Mouse (Mus musculus) MEL (cell line): ENCODE data around the gene Ptma. TPM values are rescaled to one million over a fixed set of nuclear protein-coding genes. Genes with fewer than 3 reads are reported as not detected.
"Not testable (repeated sequence)": the region's sequence is repeated elsewhere in the genome, so short reads cannot be mapped to it uniquely, and the experiment has no call there.

Source experiments
- DNase-seq: peaks from one replicate; pipeline ENCODE4 v3.0.0; 2011; ENCODE audit warnings: low read depth, low spot score
- H3K27ac ChIP-seq: 2 replicates; pipeline ENCODE4 v1.5.1; 2012; ENCODE audit warnings: low read depth, mild to moderate bottlenecking, control low read depth, low read length, moderate library complexity; ENCODE audit not compliant: control insufficient read depth
- H3K27me3 ChIP-seq, 2 experiments: fragments of 150-350 bp in 1 of 2; sonication (generic) in 1 of 2; 2 replicates each; pipeline ENCODE4 v1.6.1; 2012; ENCODE audit warnings: low read length in 2 of 2, mild to moderate bottlenecking in 2 of 2, improper control_type of control experiment in 1 of 2, moderate library complexity in 1 of 2; ENCODE audit not compliant: insufficient read depth in 2 of 2, control insufficient read depth in 1 of 2
- H3K36me3 ChIP-seq, 2 experiments: 2 replicates each; pipeline ENCODE4 v1.6.1; 2012 to 2014; ENCODE audit warnings: low read length in 2 of 2, improper control_type of control experiment in 1 of 2, inconsistent platforms in 1 of 2, mild to moderate bottlenecking in 1 of 2; ENCODE audit not compliant: insufficient read depth in 2 of 2, control insufficient read depth in 1 of 2
- H3K4me1 ChIP-seq, 2 experiments: fragments of 150-350 bp in 1 of 2; sonication (generic) in 1 of 2; 2 replicates each; pipeline ENCODE4 v1.6.1; 2012; ENCODE audit warnings: low read length in 2 of 2, improper control_type of control experiment in 1 of 2, mild to moderate bottlenecking in 1 of 2; ENCODE audit not compliant: insufficient read depth in 2 of 2, control insufficient read depth in 1 of 2
- H3K4me3 ChIP-seq, 2 experiments: fragments of 150-350 bp in 1 of 2; sonication (generic) in 1 of 2; 2 replicates each; pipeline ENCODE4 v1.5.1; 2012; ENCODE audit warnings: low read depth in 2 of 2, low read length in 2 of 2, mild to moderate bottlenecking in 2 of 2, moderate library complexity in 2 of 2, control low read depth in 1 of 2, improper control_type of control experiment in 1 of 2; ENCODE audit not compliant: control insufficient read depth in 1 of 2, insufficient read depth in 1 of 2
- H3K79me2 ChIP-seq: 2 replicates; pipeline ENCODE4 v1.6.1; 2012; ENCODE audit warnings: mild to moderate bottlenecking, low read length, moderate library complexity; ENCODE audit not compliant: control insufficient read depth, poor library complexity, insufficient read depth
- H3K9ac ChIP-seq: 2 replicates; pipeline ENCODE4 v1.6.1; 2012; ENCODE audit warnings: low read depth, mild to moderate bottlenecking, control low read depth, low read length, moderate library complexity; ENCODE audit not compliant: control insufficient read depth, poor library complexity, severe bottlenecking
- H3K9me3 ChIP-seq: fragments of 150-350 bp; sonication (generic); replicated peaks from 2 replicates; pipeline ENCODE4 v1.6.1; 2012; ENCODE audit warnings: mild to moderate bottlenecking, low read length, improper control_type of control experiment, moderate library complexity; ENCODE audit not compliant: insufficient read depth
- CHD1 ChIP-seq: IDR thresholded peaks from 2 replicates; pipeline ENCODE4 v1.6.1; 2012; ENCODE audit warnings: low read depth, mild to moderate bottlenecking, inconsistent platforms, low read length, improper control_type of control experiment
- ETS1 ChIP-seq: IDR thresholded peaks from 2 replicates; pipeline ENCODE4 v1.6.1; 2012; ENCODE audit warnings: low read depth, mild to moderate bottlenecking, inconsistent platforms, low read length, improper control_type of control experiment, moderate library complexity
- GATA1 ChIP-seq: IDR thresholded peaks from 2 replicates; pipeline ENCODE4 v1.6.1; 2011; ENCODE audit warnings: low read depth, low read length, improper control_type of control experiment
- HCFC1 ChIP-seq: IDR thresholded peaks from 2 replicates; pipeline ENCODE4 v1.6.1; 2012; ENCODE audit warnings: low read depth, mild to moderate bottlenecking, inconsistent platforms, low read length, improper control_type of control experiment, moderate library complexity
- JUND ChIP-seq: IDR thresholded peaks from 2 replicates; pipeline ENCODE4 v1.6.1; 2011; ENCODE audit warnings: low read depth, mild to moderate bottlenecking, improper control_type of control experiment, low read length
- KAT2A ChIP-seq: conservative IDR thresholded peaks from 2 replicates; pipeline ENCODE4 v1.6.1; 2012; ENCODE audit warnings: low read depth, low read length, improper control_type of control experiment, inconsistent platforms
- MAFK ChIP-seq: IDR thresholded peaks from 2 replicates; pipeline ENCODE4 v1.6.1; 2011; ENCODE audit warnings: low read depth, mild to moderate bottlenecking, low read length, improper control_type of control experiment, borderline replicate concordance
- MEF2A ChIP-seq: IDR thresholded peaks from 2 replicates; pipeline ENCODE4 v1.6.1; 2014; ENCODE audit warnings: low read depth, mild to moderate bottlenecking, inconsistent platforms, low read length, improper control_type of control experiment; ENCODE audit not compliant: poor library complexity, insufficient replicate concordance, severe bottlenecking; ENCODE audit errors: extremely low read depth
- MXI1 ChIP-seq: IDR thresholded peaks from 2 replicates; pipeline ENCODE4 v1.6.1; 2011; ENCODE audit warnings: mild to moderate bottlenecking, low read depth, low read length, improper control_type of control experiment
- NELFE ChIP-seq: IDR thresholded peaks from 2 replicates; pipeline ENCODE4 v1.6.1; 2011; ENCODE audit warnings: low read depth, low read length, improper control_type of control experiment
- POLR2A ChIP-seq, 2 experiments: IDR thresholded peaks; 2 replicates each; pipeline ENCODE4 v1.6.1; 2011 to 2012; ENCODE audit warnings: low read length in 2 of 2, mild to moderate bottlenecking in 2 of 2, control low read depth in 1 of 2, improper control_type of control experiment in 1 of 2, low read depth in 1 of 2, moderate library complexity in 1 of 2; ENCODE audit not compliant: control insufficient read depth in 1 of 2, insufficient read depth in 1 of 2, poor library complexity in 1 of 2
- POLR2AphosphoS2 ChIP-seq: IDR thresholded peaks from 2 replicates; pipeline ENCODE4 v1.6.1; 2011; ENCODE audit warnings: low read length, improper control_type of control experiment
- SIN3A ChIP-seq: IDR thresholded peaks from 2 replicates; pipeline ENCODE4 v1.6.1; 2012; ENCODE audit warnings: low read length, improper control_type of control experiment, inconsistent platforms
- SMC3 ChIP-seq: IDR thresholded peaks from 2 replicates; pipeline ENCODE4 v1.6.1; 2011; ENCODE audit warnings: low read depth, low read length, improper control_type of control experiment
- USF1 ChIP-seq: IDR thresholded peaks from 2 replicates; pipeline ENCODE4 v1.6.1; 2014; ENCODE audit warnings: low read depth, mild to moderate bottlenecking, inconsistent platforms, low read length, improper control_type of control experiment, moderate library complexity
- ZC3H11A ChIP-seq: IDR thresholded peaks from 2 replicates; pipeline ENCODE4 v1.6.1; 2012; ENCODE audit warnings: low read depth, mild to moderate bottlenecking, inconsistent platforms, low read length, improper control_type of control experiment
- ZNF384 ChIP-seq: IDR thresholded peaks from 2 replicates; pipeline ENCODE4 v1.6.1; 2012; ENCODE audit warnings: low read depth, mild to moderate bottlenecking, inconsistent platforms, low read length, improper control_type of control experiment
- polyA plus RNA-seq, 2 experiments: library from polyadenylated mRNA; stranded (reverse) in 1 of 2; unstranded in 1 of 2; fragments of >175 nt in 1 of 2; fragments of >200 nt in 1 of 2; gene quantifications; 2 replicates each; pipeline versions ENCODE4 v1.2.1 to v1.2.4; 2012; ENCODE audit warnings: low replicate concordance in 2 of 2, low read depth in 1 of 2; ENCODE audit not compliant: insufficient read length in 2 of 2, insufficient read depth in 1 of 2, missing spikeins in 1 of 2
- total RNA-seq: library from RNA; depleted of rRNA; stranded (reverse); fragments of 300-350 nt; gene quantifications from 2 replicates; pipeline ENCODE4 v1.2.3, GENCODE M21; 2012

Ptma gene
- total and polyA plus RNA-seq, 3 experiments, result 2,419 to 4,891 (median 3,309) TPM

- peak; percentile 65 for TF ChIP-seq HCFC1
- no peak for TF ChIP-seq ZC3H11A
- TF ChIP-seq NELFE, result no peak
- no peak for TF ChIP-seq MAFK
- no peak for TF ChIP-seq KAT2A
- TF ChIP-seq POLR2A (IDR thresholded peaks at IDR 0.05; ENCODE audit: control insufficient read depth in 1 of 2, insufficient read depth in 1 of 2, low read depth in 1 of 2, low read length in 2 of 2, poor library complexity in 1 of 2), result no peak
- no peak for TF ChIP-seq SMC3
- peak; percentile 71 for TF ChIP-seq ZNF384
- TF ChIP-seq GATA1, result no peak
- no peak for TF ChIP-seq CHD1
- no peak for TF ChIP-seq POLR2AphosphoS2
- no peak for TF ChIP-seq JUND
- TF ChIP-seq SIN3A, result 0 out of 2 replicates have a peak, but pooled peaks have one; percentile 27
- no peak for TF ChIP-seq MEF2A
Measured at GRCm38 (mm10) chr1:86512154-86512720, 14.3 kb upstream of the Ptma start (continued).

GRCm38 (mm10) chr1:86513031-86513430 lies 13.5 kb upstream of the Ptma start:
- peaks cover 6 to 30% of the 10 kb centered on the region in 2 experiments; a peak in 3 of 4 replicates for H3K4me1 ChIP-seq
- H3K79me2 ChIP-seq, H3K4me3 ChIP-seq, H3K36me3 ChIP-seq, H3K27me3 ChIP-seq, H3K9ac ChIP-seq, H3K9me3 ChIP-seq, DNase-seq, H3K27ac ChIP-seq: not testable (repeated sequence)

DNA sequence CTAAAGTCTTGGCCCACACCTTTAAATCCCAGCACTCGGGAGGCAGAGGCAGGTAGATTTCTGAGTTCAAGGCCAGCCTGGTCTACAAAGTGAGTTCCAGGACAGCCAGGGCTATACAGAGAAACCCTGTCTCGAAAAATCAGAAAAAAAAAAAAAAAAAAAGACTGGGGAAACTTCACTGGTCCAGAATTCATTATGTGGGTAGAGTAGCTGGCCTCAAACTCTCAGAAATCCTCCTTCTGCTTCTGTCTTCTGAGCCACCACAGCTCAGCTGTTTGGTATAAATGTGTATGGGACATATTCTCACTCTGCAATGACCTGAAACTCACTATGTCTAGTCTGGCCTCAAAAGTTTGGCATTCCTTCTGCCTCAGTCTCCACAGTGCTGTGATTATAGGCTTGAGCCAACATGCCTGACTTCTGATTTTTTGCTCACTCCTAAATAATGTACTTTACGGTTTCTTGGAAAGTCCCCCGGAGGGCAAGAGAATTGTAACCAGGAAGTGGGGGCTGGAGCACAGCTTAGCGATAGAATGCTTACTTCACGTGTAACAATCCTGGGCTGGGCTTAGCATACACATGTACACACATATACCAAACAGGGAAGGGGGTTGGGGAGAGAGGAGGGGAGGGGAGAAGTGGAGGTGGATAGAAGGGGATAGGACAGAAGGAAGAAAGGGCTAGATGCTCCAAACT lies 10.7 kb upstream of the Ptma start:
- no peak overlapping the region for H3K27ac ChIP-seq
- H3K27me3 ChIP-seq, result no peaks in the 10 kb centered on the region
- no peak for DNase-seq
- TF ChIP-seq ETS1 (no peak), MAFK (no peak), ZNF384 (peak; percentile 80), USF1 (no peak), MXI1 (no peak)
- TF ChIP-seq, all 39 proteins: peak for 1
- Histone ChIP-seq H3K4me3 (no peak overlapping the region), H3K4me1 (peaks cover 0 to 15% of the 10 kb centered on the region in 2 experiments; a peak in 3 of 4 replicates), H3K79me2 (no peaks in the 10 kb centered on the region), H3K36me3 (peaks cover 0 to under 1% of the 10 kb centered on the region in 2 experiments; a peak in 1 of 4 replicates), H3K9ac (no peak overlapping the region), H3K9me3 (no peaks in the 10 kb centered on the region)
